Mouse (Mus musculus) forebrain, embryonic 10.5 days (tissue): Measurements from ENCODE around the gene Nop16. TPM values are rescaled to one million over a fixed set of nuclear protein-coding genes. Genes with fewer than 3 reads are reported as not detected.
A peak's percentile ranks its signal among the peaks of the same experiment; 100 is the strongest.

Experiments used
- DNase-seq: peaks from one replicate; pipeline ENCODE4 v3.0.0-alpha.2; 2017; ENCODE audit warnings: low spot score; ENCODE audit errors: extremely low spot score
- H3K27ac ChIP-seq: fragments of 300-500 bp; sonication (generic); 2 replicates; pipeline ENCODE4 v1.5.1; 2016; ENCODE audit warnings: mild to moderate bottlenecking
- H3K27me3 ChIP-seq: fragments of 300-500 bp; sonication (generic); 2 replicates; pipeline ENCODE4 v1.6.1; 2016; ENCODE audit warnings: mild to moderate bottlenecking; ENCODE audit not compliant: poor library complexity, severe bottlenecking
- H3K36me3 ChIP-seq: fragments of 300-500 bp; sonication (generic); replicated peaks from 2 replicates; pipeline ENCODE4 v1.6.1; 2016; ENCODE audit warnings: mild to moderate bottlenecking, moderate library complexity
- H3K4me1 ChIP-seq: fragments of 300-500 bp; sonication (generic); 2 replicates; pipeline ENCODE4 v1.6.1; 2016
- H3K4me3 ChIP-seq: fragments of 300-500 bp; sonication (generic); 2 replicates; pipeline ENCODE4 v1.5.1; 2016; ENCODE audit warnings: mild to moderate bottlenecking, moderate library complexity
- H3K9me3 ChIP-seq: fragments of 300-500 bp; sonication (generic); 2 replicates; pipeline ENCODE4 v1.6.1; 2016; ENCODE audit warnings: mild to moderate bottlenecking, moderate library complexity
- WGBS: fragments of 180-500 bp; shearing (Covaris S2); methylation state at CpG from one replicate; pipeline ENCODE4 v1.1.7; 2016; 5-methylcytosine and 5-hydroxymethylcytosine counted together
- polyA plus RNA-seq: library from polyadenylated mRNA; unstranded; fragments of >200 nt; fragmentation: Nextera tagmentation; extraction: Ambion mirVana; gene quantifications from 2 replicates; pipeline ENCODE4 v1.2.1, GENCODE M21; 2016

Nop16 gene
- polyA plus RNA-seq, 1 experiment from 2014 or later: 99.8 TPM

- peaks cover 27% of the 10 kb centered on the region for H3K4me1 ChIP-seq
- H3K27ac ChIP-seq: no peak overlapping the region
- peaks cover 5% of the 10 kb centered on the region for H3K36me3 ChIP-seq
- no peak overlapping the region for H3K4me3 ChIP-seq
- no peaks in the 10 kb centered on the region for H3K9me3 ChIP-seq
- H3K27me3 ChIP-seq: peaks cover 8% of the 10 kb centered on the region
- DNase-seq: no peak
- 42% methylated on average over 5 of the region's 5 CpGs for WGBS
Measured at GRCm38 (mm10) chr13:54568380-54568779, 21.5 kb downstream of the Nop16 start.

- peak overlapping the region; percentile 97 for H3K4me3 ChIP-seq
- no peaks in the 10 kb centered on the region for H3K9me3 ChIP-seq
- 37% methylated on average over 8 of the region's 8 CpGs for WGBS
- H3K4me1 ChIP-seq: peaks cover 19% of the 10 kb centered on the region
- peak; percentile 58 for DNase-seq
- peaks cover 31% of the 10 kb centered on the region for H3K36me3 ChIP-seq
- no peaks in the 10 kb centered on the region for H3K27me3 ChIP-seq
- H3K27ac ChIP-seq: peak overlapping the region; percentile 96
Measured at GRCm38 (mm10) chr13:54565594-54566345, 24.1 kb downstream of the Nop16 start.

GRCm38 (mm10) chr13:54565201-54565581 is 24.7 kb downstream of the Nop16 start, which contains the start of gene 4833439L19Rik:
TSS of gene 4833439L19Rik (minus strand) at chr13:54565435.
- peak within 1 kb of the TSS; percentile 96 for H3K27ac ChIP-seq
- peaks cover 19% of the 10 kb centered on the region for H3K4me1 ChIP-seq
- peaks cover 37% of the 10 kb centered on the region for H3K36me3 ChIP-seq
- no peaks in the 10 kb centered on the region for H3K27me3 ChIP-seq
- peak within 1 kb of the TSS; percentile 97 for H3K4me3 ChIP-seq
- DNase-seq: peak; percentile 92
- no peaks in the 10 kb centered on the region for H3K9me3 ChIP-seq
- WGBS: under 1% methylated on average over 27 of the region's 27 CpGs

DNA sequence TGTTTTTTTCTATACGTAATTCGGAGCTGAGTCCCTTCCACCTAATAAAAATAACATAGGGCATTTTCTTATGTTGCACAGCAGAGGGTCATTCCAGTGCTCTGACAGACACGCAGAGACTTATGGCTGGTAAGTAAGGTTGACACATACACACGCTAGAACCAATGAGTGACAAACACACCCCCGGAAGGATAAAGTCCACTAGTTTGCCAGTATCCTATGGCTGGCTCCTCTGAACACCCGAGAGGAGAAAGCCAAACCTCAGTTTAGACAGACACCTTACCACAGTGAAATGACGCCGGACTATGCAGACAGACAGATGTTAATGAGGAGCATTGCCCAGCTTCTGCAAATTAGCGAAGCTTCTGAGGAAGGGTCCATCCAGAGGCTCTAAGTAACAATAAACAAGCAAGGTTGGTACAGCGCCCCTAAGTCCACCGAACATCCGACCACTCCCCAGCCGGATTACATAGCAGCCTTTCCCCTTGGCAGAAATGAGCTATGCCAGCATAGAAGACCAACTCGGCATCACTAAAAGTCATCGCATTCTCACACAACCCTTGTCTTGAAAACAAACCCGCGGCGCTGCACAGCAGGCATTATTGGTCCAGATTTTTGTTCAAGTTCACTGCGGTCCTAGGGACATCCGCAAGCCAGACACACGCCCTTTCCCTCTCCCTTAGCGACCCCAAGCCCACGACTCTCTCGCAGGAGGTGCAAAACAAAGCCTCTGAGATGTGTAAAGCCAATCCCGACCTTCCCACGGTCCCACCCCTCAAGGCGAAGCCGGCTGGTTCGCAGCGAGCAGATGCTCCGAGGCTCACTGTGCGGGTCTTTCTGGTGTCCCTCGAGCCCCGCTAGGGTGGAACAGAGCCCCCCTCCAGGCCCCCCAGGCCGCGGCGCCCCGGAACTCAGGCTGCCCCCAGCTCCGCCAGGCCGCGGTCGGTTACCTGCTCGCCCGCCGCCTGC is 25.4 kb downstream of the Nop16 start:
- DNase-seq: peak; percentile 45
- H3K27me3 ChIP-seq: no peaks in the 10 kb centered on the region
- peaks cover 19% of the 10 kb centered on the region for H3K4me1 ChIP-seq
- peak overlapping the region; percentile 97 for H3K4me3 ChIP-seq
- H3K27ac ChIP-seq: peak overlapping the region; percentile 96
- WGBS: 14% methylated on average over 45 of the region's 45 CpGs
- peaks cover 44% of the 10 kb centered on the region for H3K36me3 ChIP-seq
- H3K9me3 ChIP-seq: no peaks in the 10 kb centered on the region

GRCm38 (mm10) chr13:54562562-54562961 is 27.3 kb downstream of the Nop16 start:
- Histone ChIP-seq H3K4me1 (peaks cover 19% of the 10 kb centered on the region), H3K4me3 (no peak overlapping the region), H3K27ac (no peak overlapping the region), H3K9me3 (no peaks in the 10 kb centered on the region), H3K36me3 (peaks cover 63% of the 10 kb centered on the region), H3K27me3 (no peaks in the 10 kb centered on the region)
- DNase-seq: no peak
- 88% methylated on average over 7 of the region's 7 CpGs for WGBS

DNA sequence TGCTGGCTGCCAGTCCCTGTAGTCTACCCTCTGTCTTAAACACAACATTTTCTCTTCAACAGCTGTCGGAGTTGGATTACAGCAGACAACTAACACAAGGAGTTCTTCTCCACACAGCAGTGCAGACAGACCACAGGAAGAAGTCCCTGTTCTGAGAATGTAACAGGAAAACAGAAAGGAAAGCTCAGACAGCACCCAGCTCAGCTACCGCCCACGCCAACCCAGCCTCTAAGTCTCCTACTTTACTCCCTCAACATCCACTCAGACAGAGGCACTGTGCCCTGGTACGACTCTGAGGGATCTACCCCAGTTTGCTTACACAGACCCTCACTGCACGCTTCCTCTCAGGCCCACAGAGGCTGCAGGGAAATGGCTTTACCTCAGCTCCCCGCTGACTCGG is 29.3 kb downstream of the Nop16 start:
- WGBS: 93% methylated on average over 7 of the region's 7 CpGs
- Histone ChIP-seq H3K9me3 (no peaks in the 10 kb centered on the region), H3K27me3 (no peaks in the 10 kb centered on the region), H3K27ac (no peak overlapping the region), H3K4me3 (no peak overlapping the region), H3K36me3 (peaks cover 83% of the 10 kb centered on the region), H3K4me1 (peaks cover 15% of the 10 kb centered on the region)
- no peak for DNase-seq

DNA sequence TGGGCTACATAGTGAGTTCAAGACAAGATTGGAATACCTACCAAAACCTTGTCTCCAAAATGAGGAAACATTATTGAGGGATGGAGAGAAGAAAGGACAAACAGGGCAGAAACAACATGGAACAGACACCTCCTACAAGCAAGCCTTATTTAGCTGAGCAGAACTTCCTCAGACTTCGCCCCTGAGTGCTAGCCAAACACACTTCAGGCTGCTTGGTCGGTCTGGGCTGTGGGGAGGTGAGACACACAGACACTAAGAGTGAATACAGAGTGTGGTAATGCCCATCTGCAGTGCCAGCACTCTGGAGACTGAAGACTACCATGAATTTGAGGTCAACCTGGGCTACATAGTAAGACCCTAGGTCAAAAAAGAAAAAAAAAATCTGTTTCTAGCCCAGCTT is 30.2 kb downstream of the Nop16 start:
- H3K9me3 ChIP-seq: no peaks in the 10 kb centered on the region
- peaks cover 92% of the 10 kb centered on the region for H3K36me3 ChIP-seq
- H3K4me3 ChIP-seq: no peak overlapping the region
- DNase-seq: no peak
- peaks cover 10% of the 10 kb centered on the region for H3K4me1 ChIP-seq
- WGBS: 96% methylated on average over 2 of the region's 2 CpGs
- no peaks in the 10 kb centered on the region for H3K27me3 ChIP-seq
- H3K27ac ChIP-seq: no peak overlapping the region

DNA sequence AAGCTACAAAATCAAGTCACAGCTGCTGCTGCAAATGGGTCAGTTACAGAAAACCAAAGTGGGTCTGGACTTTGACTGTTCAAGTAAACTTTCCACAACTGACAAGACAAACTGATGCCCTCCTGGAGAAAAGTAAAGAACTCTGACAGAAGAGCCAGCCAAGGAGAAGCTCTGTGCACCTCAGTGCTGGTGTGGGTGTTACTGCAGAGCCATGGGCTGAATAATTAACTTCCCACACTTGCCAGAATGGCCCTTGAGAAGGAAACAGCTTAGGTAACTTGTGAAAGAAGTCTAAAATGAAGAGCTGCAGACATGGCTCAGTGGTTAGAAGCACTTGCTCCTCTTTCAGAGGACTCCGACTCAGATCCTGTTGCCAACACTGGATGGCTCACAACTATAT is 32.2 kb downstream of the Nop16 start:
- Histone ChIP-seq H3K36me3 (peaks cover 99% of the 10 kb centered on the region), H3K27me3 (no peaks in the 10 kb centered on the region), H3K27ac (no peak overlapping the region), H3K9me3 (no peaks in the 10 kb centered on the region), H3K4me1 (no peaks in the 10 kb centered on the region), H3K4me3 (no peak overlapping the region)
- 97% methylated on average over 1 of the region's 1 CpGs for WGBS
- DNase-seq: no peak

GRCm38 (mm10) chr13:54556796-54557195 is 33.1 kb downstream of the Nop16 start:
- H3K27ac ChIP-seq: no peak overlapping the region
- no peak overlapping the region for H3K4me3 ChIP-seq
- H3K27me3 ChIP-seq: no peaks in the 10 kb centered on the region
- H3K4me1 ChIP-seq: no peaks in the 10 kb centered on the region
- H3K9me3 ChIP-seq: no peaks in the 10 kb centered on the region
- WGBS: 90% methylated on average over 3 of the region's 3 CpGs
- no peak for DNase-seq
- peaks cover 99% of the 10 kb centered on the region for H3K36me3 ChIP-seq

DNA sequence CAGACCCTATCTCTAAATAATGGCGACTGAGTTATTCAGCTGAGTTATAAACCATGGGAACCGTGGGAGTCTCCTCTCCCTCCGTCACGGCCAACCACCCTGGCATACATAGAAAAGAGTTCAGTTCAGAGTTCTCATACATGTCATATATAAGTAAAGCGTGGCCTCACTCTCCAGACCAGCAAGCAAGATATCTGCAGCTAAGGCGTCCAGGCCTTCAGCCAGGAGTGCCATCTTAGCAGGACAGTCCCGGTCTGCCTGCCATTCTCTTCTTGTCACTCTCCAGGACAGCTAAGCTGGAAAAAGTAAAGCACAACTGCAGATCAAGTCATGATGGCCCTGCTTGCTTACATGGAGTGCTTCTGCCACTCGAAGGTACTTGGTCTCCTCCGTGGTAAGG is 33.7 kb downstream of the Nop16 start:
- no peak overlapping the region for H3K4me3 ChIP-seq
- DNase-seq: no peak
- WGBS: 96% methylated on average over 9 of the region's 9 CpGs
- no peaks in the 10 kb centered on the region for H3K27me3 ChIP-seq
- peaks cover 99% of the 10 kb centered on the region for H3K36me3 ChIP-seq
- no peak overlapping the region for H3K27ac ChIP-seq
- no peaks in the 10 kb centered on the region for H3K4me1 ChIP-seq
- H3K9me3 ChIP-seq: no peaks in the 10 kb centered on the region

DNA sequence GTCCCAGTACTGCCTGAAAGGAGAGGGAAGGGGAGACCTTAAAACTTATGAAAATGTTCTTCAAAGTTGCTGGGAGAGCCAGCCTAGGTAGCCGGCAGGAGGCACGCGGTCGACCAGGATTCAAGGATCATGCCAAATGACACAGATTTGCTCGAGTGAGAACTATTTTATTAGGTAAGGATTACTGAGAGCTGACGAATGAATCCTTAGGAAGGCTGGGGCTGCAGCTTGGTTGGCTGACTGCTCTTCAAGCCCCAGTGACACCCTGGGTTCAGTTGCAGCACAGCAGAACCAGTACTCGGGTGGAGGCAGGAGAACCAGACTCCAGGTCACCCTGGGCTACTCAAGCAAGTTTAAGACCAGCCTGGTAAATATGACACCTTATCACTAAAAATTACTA is 41.9 kb downstream of the Nop16 start:
- no peak for DNase-seq
- Histone ChIP-seq H3K27me3 (no peaks in the 10 kb centered on the region), H3K27ac (no peak overlapping the region), H3K4me1 (no peaks in the 10 kb centered on the region), H3K36me3 (peaks cover 81% of the 10 kb centered on the region), H3K4me3 (no peak overlapping the region), H3K9me3 (no peaks in the 10 kb centered on the region)
- 89% methylated on average over 7 of the region's 7 CpGs for WGBS
